Mouse (Mus musculus) ES-E14 (cell line): ENCODE measurements at regions not wholly inside any gene's neighbourhood (a gene's known extent, or its start where the extent isn't known, plus 50 kb on each side); places are given as distances from the start of the nearest gene placed in this dataset.

ENCODE experiments used
- CHD2 ChIP-seq: IDR thresholded peaks from 2 replicates; pipeline ENCODE4 v1.6.1; 2014; ENCODE audit warnings: mild to moderate bottlenecking, low read depth, low read length, inconsistent platforms
- HCFC1 ChIP-seq: IDR thresholded peaks from 2 replicates; pipeline ENCODE4 v1.6.1; 2012; ENCODE audit warnings: low read length, inconsistent platforms, borderline replicate concordance; ENCODE audit not compliant: insufficient read depth
- MAFK ChIP-seq: IDR thresholded peaks from 2 replicates; pipeline ENCODE4 v1.6.1; 2014; ENCODE audit warnings: mild to moderate bottlenecking, low read depth, low read length, inconsistent platforms; ENCODE audit not compliant: insufficient read depth
- ZC3H11A ChIP-seq: IDR thresholded peaks from 2 replicates; pipeline ENCODE4 v1.6.1; 2012; ENCODE audit warnings: low read depth, mild to moderate bottlenecking, inconsistent platforms, low read length, borderline replicate concordance
- ZNF384 ChIP-seq: IDR thresholded peaks from 2 replicates; pipeline ENCODE4 v1.6.1; 2012; ENCODE audit warnings: low read depth, low read length, inconsistent platforms

DNA sequence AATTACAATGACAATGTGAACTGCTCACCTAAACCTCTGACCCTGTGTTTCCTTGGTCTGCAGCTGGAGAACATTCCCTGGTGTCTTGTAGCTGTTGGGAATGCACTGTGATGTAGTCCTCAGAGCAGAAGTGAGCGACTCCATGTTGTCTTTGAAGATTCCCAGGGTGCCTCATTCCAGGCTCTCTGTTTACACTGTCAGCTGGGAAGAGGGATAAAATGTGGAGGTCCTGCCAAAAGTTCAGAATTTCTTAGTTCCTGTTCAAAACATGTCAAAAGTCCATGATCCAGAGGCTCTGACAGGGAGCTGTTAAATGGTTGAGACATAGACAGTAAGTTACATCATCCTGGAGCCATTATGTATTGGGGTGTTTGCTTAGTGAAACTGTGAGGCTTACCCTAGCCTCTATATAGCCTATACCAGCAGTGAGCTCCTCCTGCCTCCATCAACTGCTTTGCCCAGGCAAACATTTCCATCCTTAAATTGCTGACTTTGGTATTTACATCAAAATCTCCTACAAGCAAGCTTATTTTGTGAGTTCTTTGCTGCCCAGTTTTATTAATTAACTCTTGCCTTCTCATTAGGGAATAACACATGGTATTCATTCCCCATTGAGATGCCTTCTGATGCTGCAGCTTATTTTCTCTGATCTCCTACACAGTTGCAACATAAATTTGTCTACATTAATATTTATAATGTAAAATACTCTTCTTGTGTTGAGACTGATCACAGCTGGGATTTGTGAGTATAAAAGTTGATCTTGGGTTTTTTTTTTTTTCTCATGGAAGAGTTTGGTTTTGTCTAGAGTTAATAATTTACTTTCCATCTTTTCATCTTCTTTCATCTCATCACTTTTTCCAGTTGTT is 1170.2 kb downstream of the Sorcs3 start:
- TF ChIP-seq ZNF384 (no peak), MAFK (no peak), CHD2 (no peak), ZC3H11A (no peak), HCFC1 (no peak)
